Comparison of ENCODE assay signal across 8 mouse cellular contexts in genomic region chr12:13268412-13268811, GRCm38 (mm10). TPM values are rescaled to one million over a fixed set of nuclear protein-coding genes. Genes with fewer than 3 reads are reported as not detected.
DNase-seq lines count a peak whose midpoint lies in the region; ATAC-seq and TF ChIP-seq lines count a peak whose summit lies in the region.

No protein-coding gene starts in this region.

- peak; percentile 60 for ATAC-seq in hindbrain, embryonic 11.5 days (ENCODE audit: low FRiP score)
- peak; percentile 15 for ATAC-seq in midbrain, embryonic 11.5 days (ENCODE audit: low FRiP score)

- no peak for TF ChIP-seq EP300 in ES-Bruce4 (IDR thresholded peaks at IDR 0.05; ENCODE audit: insufficient read depth, low read depth, low read length)

- no peaks in the 10 kb centered on the region for H3K9me3 ChIP-seq in heart, embryonic 10.5 days
- no peaks in the 10 kb centered on the region for H3K9me3 ChIP-seq in ES-Bruce4 (replicated peaks; ENCODE audit: control insufficient read depth, insufficient read depth, low read length, poor library complexity, severe bottlenecking)
- no peaks in the 10 kb centered on the region for H3K9me3 ChIP-seq in hindbrain, embryonic 11.5 days (ENCODE audit: control insufficient read depth, low read length)
- no peaks in the 10 kb centered on the region for H3K9me3 ChIP-seq in midbrain, embryonic 11.5 days (ENCODE audit: control insufficient read depth, low read length)

- intact Hi-C loops in heart, postnatal 25 days (cut with DNase I) = no loop called here

- H3K4me3 ChIP-seq in heart, embryonic 10.5 days = peak overlapping the region; percentile 87
- no peak overlapping the region for H3K4me3 ChIP-seq in ES-Bruce4 (ENCODE audit: low read depth, low read length)
- peak overlapping the region; percentile 84; the same call in 1 of the 2 replicates for H3K4me3 ChIP-seq in hindbrain, embryonic 11.5 days (ENCODE audit: low read depth, low read length)
- H3K4me3 ChIP-seq in midbrain, embryonic 11.5 days (ENCODE audit: low read depth, low read length) = peak overlapping the region; percentile 82; the same call in 1 of the 2 replicates

- WGBS in heart, embryonic 10.5 days = 56% methylated on average over 3 of the region's 3 CpGs
- WGBS in hindbrain, embryonic 11.5 days = 55% methylated on average over 3 of the region's 3 CpGs
- WGBS in midbrain, embryonic 11.5 days = 51% methylated on average over 3 of the region's 3 CpGs

- peak overlapping the region; percentile 72; the same call in 1 of the 2 replicates for H3K9ac ChIP-seq in ES-Bruce4 (ENCODE audit: low read depth, poor library complexity, severe bottlenecking)
- H3K9ac ChIP-seq in hindbrain, embryonic 11.5 days (ENCODE audit: low read depth, low read length) = no peak overlapping the region
- peak overlapping the region; percentile 47; the same call in 1 of the 2 replicates for H3K9ac ChIP-seq in midbrain, embryonic 11.5 days (ENCODE audit: low read length)

- no peak for DNase-seq in heart, embryonic 10.5 days (ENCODE audit: low spot score)
- DNase-seq in heart, postnatal 25 days (ENCODE audit: low spot score) = no peak
- DNase-seq in hindbrain, embryonic 11.5 days (ENCODE audit: low spot score) = no peak
- DNase-seq in midbrain, embryonic 11.5 days (ENCODE audit: low spot score, missing footprints) = no peak
- no peak for DNase-seq in embryo, embryonic 10 days (ENCODE audit: low spot score)
- DNase-seq in thymus, adult 18-20 months = no peak
- DNase-seq in kidney, adult 8-10 months = no peak

- H3K27me3 ChIP-seq in heart, embryonic 10.5 days (ENCODE audit: insufficient read depth, poor library complexity, severe bottlenecking) = no peaks in the 10 kb centered on the region
- no peaks in the 10 kb centered on the region for H3K27me3 ChIP-seq in ES-Bruce4 (ENCODE audit: control insufficient read depth, insufficient read depth, low read length, poor library complexity, severe bottlenecking)
- no peaks in the 10 kb centered on the region for H3K27me3 ChIP-seq in hindbrain, embryonic 11.5 days (ENCODE audit: control insufficient read depth, insufficient read depth, low read length)
- H3K27me3 ChIP-seq in midbrain, embryonic 11.5 days (ENCODE audit: control insufficient read depth, insufficient read depth, low read length) = no peaks in the 10 kb centered on the region

- TF ChIP-seq POLR2A in ES-Bruce4 (IDR thresholded peaks at IDR 0.05; ENCODE audit: insufficient read depth, low read length) = no peak

- no peak for TF ChIP-seq CTCF in ES-Bruce4 (IDR thresholded peaks at IDR 0.05; ENCODE audit: low read depth, low read length)

- H3K4me2 ChIP-seq in hindbrain, embryonic 11.5 days (replicated peaks; ENCODE audit: low read depth, low read length) = peak overlapping the region; percentile 61
- H3K4me2 ChIP-seq in midbrain, embryonic 11.5 days = peak overlapping the region; percentile 22; the same call in 1 of the 2 replicates

- H3K27ac ChIP-seq in heart, embryonic 10.5 days = peak overlapping the region; percentile 91
- H3K27ac ChIP-seq in ES-Bruce4 (ENCODE audit: insufficient read depth, low read length) = no peak overlapping the region
- H3K27ac ChIP-seq in hindbrain, embryonic 11.5 days (ENCODE audit: low read depth, low read length) = no peak overlapping the region
- H3K27ac ChIP-seq in midbrain, embryonic 11.5 days (ENCODE audit: low read depth, low read length) = no peak overlapping the region

- H3K36me3 ChIP-seq in heart, embryonic 10.5 days = no peaks in the 10 kb centered on the region
- H3K36me3 ChIP-seq in ES-Bruce4 (ENCODE audit: control insufficient read depth, insufficient read depth, low read length, poor library complexity, severe bottlenecking) = no peaks in the 10 kb centered on the region
- no peaks in the 10 kb centered on the region for H3K36me3 ChIP-seq in hindbrain, embryonic 11.5 days (ENCODE audit: control insufficient read depth, insufficient read depth, low read length)
- H3K36me3 ChIP-seq in midbrain, embryonic 11.5 days (ENCODE audit: control insufficient read depth, insufficient read depth, low read length) = no peaks in the 10 kb centered on the region

- peaks cover 9% of the 10 kb centered on the region for H3K4me1 ChIP-seq in heart, embryonic 10.5 days
- H3K4me1 ChIP-seq in ES-Bruce4 (ENCODE audit: control insufficient read depth, insufficient read depth, low read length) = no peaks in the 10 kb centered on the region
- H3K4me1 ChIP-seq in hindbrain, embryonic 11.5 days (replicated peaks; ENCODE audit: control insufficient read depth, insufficient read depth, low read length) = 0 out of 2 replicates have a peak, but pooled peaks cover 4% of the 10 kb centered on the region
- peaks cover 9% of the 10 kb centered on the region for H3K4me1 ChIP-seq in midbrain, embryonic 11.5 days (ENCODE audit: control insufficient read depth, insufficient read depth, low read length)

RNA-seq across cellular contexts. Expression of gene Nbas, which starts 0.5 kb away (rescaled TPM):
- 10.2 and 11.0 TPM in 2 replicates for polyA plus RNA-seq in heart, embryonic 10.5 days (2016; fragmentation: Nextera tagmentation; extraction: Ambion mirVana)
- 10 to 100 TPM; 28.3 to 28.5 TPM for total RNA-seq in heart, postnatal 25 days (2021)
- 10.5 TPM in 2 replicates for polyA plus RNA-seq in ES-Bruce4 (2011; ENCODE audit: insufficient read depth, insufficient read length, low read depth, missing spikeins)
- polyA plus RNA-seq in hindbrain, embryonic 11.5 days (2014; fragmentation: Nextera tagmentation; extraction: Ambion mirVana) = 15.5 and 17.7 TPM in 2 replicates
- 14.0 and 15.7 TPM in 2 replicates for polyA plus RNA-seq in midbrain, embryonic 11.5 days (2014; fragmentation: Nextera tagmentation; extraction: Ambion mirVana)

RNA-seq across cellular contexts. Expression of gene Ddx1, which starts 19.4 kb away (rescaled TPM):
- polyA plus RNA-seq in heart, embryonic 10.5 days (2016; fragmentation: Nextera tagmentation; extraction: Ambion mirVana) = 138 and 165 TPM in 2 replicates
- 10 to 100 TPM; 72.1 to 81.2 TPM for total RNA-seq in heart, postnatal 25 days (2021)
- 235 and 257 TPM in 2 replicates for polyA plus RNA-seq in ES-Bruce4 (2011; ENCODE audit: insufficient read depth, insufficient read length, low read depth, missing spikeins)
- 171 and 208 TPM in 2 replicates for polyA plus RNA-seq in hindbrain, embryonic 11.5 days (2014; fragmentation: Nextera tagmentation; extraction: Ambion mirVana)
- 197 and 215 TPM in 2 replicates for polyA plus RNA-seq in midbrain, embryonic 11.5 days (2014; fragmentation: Nextera tagmentation; extraction: Ambion mirVana)
